Mouse (Mus musculus) limb, embryonic 14.5 days (tissue): ENCODE data around the gene Gon7. TPM values are rescaled to one million over a fixed set of nuclear protein-coding genes. Genes with fewer than 3 reads are reported as not detected.

Experiments used
- ATAC-seq: fragments of 200-750 bp; cut with Nextera tagmentation; 2 replicates; pipeline ENCODE4 v1.8.0; 2017; ENCODE audit warnings: low read depth, moderate number of reproducible peaks, moderate TSS enrichment; ENCODE audit not compliant: low FRiP score
- DNase-seq: peaks from one replicate; pipeline ENCODE4 v3.0.0-alpha.2; 2015; ENCODE audit warnings: low spot score
- H3K27ac ChIP-seq: fragments of 300-500 bp; sonication (generic); replicated peaks from 2 replicates; pipeline ENCODE4 v1.5.1; 2014; ENCODE audit warnings: low read depth, mild to moderate bottlenecking, low read length, moderate library complexity, mixed read lengths
- H3K27me3 ChIP-seq: fragments of 300-500 bp; sonication (generic); 2 replicates; pipeline ENCODE4 v1.6.1; 2014; ENCODE audit warnings: low read length, mixed read lengths; ENCODE audit not compliant: control insufficient read depth, insufficient read depth
- H3K36me3 ChIP-seq: fragments of 300-500 bp; sonication (generic); 2 replicates; pipeline ENCODE4 v1.6.1; 2014; ENCODE audit warnings: mild to moderate bottlenecking, low read length, moderate library complexity, mixed read lengths; ENCODE audit not compliant: control insufficient read depth, insufficient read depth
- H3K4me1 ChIP-seq: fragments of 300-500 bp; sonication (generic); 2 replicates; pipeline ENCODE4 v1.6.1; 2014; ENCODE audit warnings: antibody characterized with exemption, low read length, mixed read lengths; ENCODE audit not compliant: control insufficient read depth, insufficient read depth
- H3K4me2 ChIP-seq: fragments of 300-500 bp; sonication (generic); replicated peaks from 2 replicates; pipeline ENCODE4 v1.6.1; 2014; ENCODE audit warnings: low read depth, mild to moderate bottlenecking, low read length, moderate library complexity; ENCODE audit not compliant: severe bottlenecking
- H3K4me3 ChIP-seq: fragments of 300-500 bp; sonication (generic); replicated peaks from 2 replicates; pipeline ENCODE4 v1.5.1; 2014; ENCODE audit warnings: low read length
- H3K9ac ChIP-seq: fragments of 300-500 bp; sonication (generic); 2 replicates; pipeline ENCODE4 v1.6.1; 2014; ENCODE audit warnings: mild to moderate bottlenecking, low read depth, low read length, moderate library complexity; ENCODE audit not compliant: severe bottlenecking
- H3K9me3 ChIP-seq: fragments of 300-500 bp; sonication (generic); 2 replicates; pipeline ENCODE4 v1.6.1; 2016; ENCODE audit warnings: low read length; ENCODE audit not compliant: control insufficient read depth
- POLR2A ChIP-seq: fragments of 200-500 bp; IDR thresholded peaks from 2 replicates; pipeline ENCODE4 v1.8.0; 2012; ENCODE audit warnings: inconsistent platforms, mild to moderate bottlenecking, moderate library complexity, borderline replicate concordance; ENCODE audit not compliant: insufficient read depth, insufficient read length; ENCODE audit errors: extremely low read depth
- WGBS: fragments of 180-500 bp; shearing (Covaris S2); extraction: QIAGEN DNeasy Blood & Tissue Kit; methylation state at CpG from one replicate; pipeline ENCODE4 v1.1.7; 2014; 5-methylcytosine and 5-hydroxymethylcytosine counted together
- polyA plus RNA-seq, 2 experiments: library from polyadenylated mRNA; depleted of rRNA in 1 of 2; stranded (reverse) in 1 of 2; unstranded in 1 of 2; fragments of >200 nt; fragmentation: Nextera tagmentation in 1 of 2; extraction: Ambion mirVana in 1 of 2; gene quantifications; 2 replicates each; pipeline versions ENCODE4 v1.2.1 to v1.2.3; 2012 to 2014

Gon7 gene
- polyA plus RNA-seq, 2 experiments, result 16.9 to 17.7 TPM

- DNase-seq, result no peak
- H3K36me3 ChIP-seq, result peaks cover 48% of the 10 kb centered on the region
- H3K4me2 ChIP-seq, result no peak overlapping the region
- H3K4me1 ChIP-seq, result no peaks in the 10 kb centered on the region
- no peak overlapping the region for H3K9ac ChIP-seq
- no peak overlapping the region for H3K4me3 ChIP-seq
- no peaks in the 10 kb centered on the region for H3K9me3 ChIP-seq
- H3K27me3 ChIP-seq, result no peaks in the 10 kb centered on the region
- no peak for TF ChIP-seq POLR2A
- WGBS, result 85% methylated on average over 5 of the region's 5 CpGs
- no peak for ATAC-seq
- H3K27ac ChIP-seq, result no peak overlapping the region
Measured at GRCm38 (mm10) chr12:102782841-102783240, 25.2 kb upstream of the Gon7 start.

- no peak for TF ChIP-seq POLR2A
- Histone ChIP-seq H3K27me3 (no peaks in the 10 kb centered on the region), H3K9ac (no peak overlapping the region), H3K4me2 (no peak overlapping the region), H3K27ac (no peak overlapping the region), H3K36me3 (peaks cover 50% of the 10 kb centered on the region), H3K4me1 (no peaks in the 10 kb centered on the region), H3K4me3 (no peak overlapping the region), H3K9me3 (no peaks in the 10 kb centered on the region)
- WGBS, result 49% methylated on average over 3 of the region's 3 CpGs
- ATAC-seq, result no peak
- DNase-seq, result no peak
Measured at GRCm38 (mm10) chr12:102779452-102779851, 21.8 kb upstream of the Gon7 start.

- Histone ChIP-seq H3K9me3 (no peaks in the 10 kb centered on the region), H3K4me2 (no peak overlapping the region), H3K4me3 (no peak overlapping the region), H3K9ac (no peak overlapping the region), H3K27me3 (no peaks in the 10 kb centered on the region), H3K27ac (no peak overlapping the region), H3K36me3 (peaks cover 55% of the 10 kb centered on the region), H3K4me1 (no peaks in the 10 kb centered on the region)
- ATAC-seq (no peak), DNase-seq (no peak)
- 86% methylated on average over 5 of the region's 5 CpGs for WGBS
- no peak for TF ChIP-seq POLR2A
Measured at GRCm38 (mm10) chr12:102778151-102778550, 20.5 kb upstream of the Gon7 start.

GRCm38 (mm10) chr12:102776035-102776434, 18.4 kb upstream of the Gon7 start:
- Histone ChIP-seq H3K36me3 (peaks cover 71% of the 10 kb centered on the region), H3K4me2 (no peak overlapping the region), H3K4me3 (no peak overlapping the region), H3K27ac (no peak overlapping the region), H3K9ac (no peak overlapping the region), H3K27me3 (no peaks in the 10 kb centered on the region), H3K4me1 (no peaks in the 10 kb centered on the region), H3K9me3 (no peaks in the 10 kb centered on the region)
- DNase-seq (no peak), ATAC-seq (no peak)
- 93% methylated on average over 14 of the region's 14 CpGs for WGBS
- TF ChIP-seq POLR2A, result no peak

GRCm38 (mm10) chr12:102772676-102773075, 15.1 kb upstream of the Gon7 start:
- no peak for TF ChIP-seq POLR2A
- Histone ChIP-seq H3K4me1 (no peaks in the 10 kb centered on the region), H3K9ac (no peak overlapping the region), H3K4me2 (no peak overlapping the region), H3K36me3 (peaks cover 95% of the 10 kb centered on the region), H3K27ac (no peak overlapping the region), H3K9me3 (no peaks in the 10 kb centered on the region), H3K4me3 (no peak overlapping the region), H3K27me3 (no peaks in the 10 kb centered on the region)
- WGBS, result 90% methylated on average over 5 of the region's 5 CpGs
- DNase-seq (no peak), ATAC-seq (no peak)

GRCm38 (mm10) chr12:102771601-102772000, 14.0 kb upstream of the Gon7 start:
- no peak overlapping the region for H3K9ac ChIP-seq
- H3K4me3 ChIP-seq, result no peak overlapping the region
- no peak for ATAC-seq
- H3K36me3 ChIP-seq, result peaks cover 95% of the 10 kb centered on the region
- no peaks in the 10 kb centered on the region for H3K9me3 ChIP-seq
- no peak overlapping the region for H3K4me2 ChIP-seq
- 94% methylated on average over 8 of the region's 8 CpGs for WGBS
- DNase-seq, result no peak
- H3K27ac ChIP-seq, result no peak overlapping the region
- H3K27me3 ChIP-seq, result no peaks in the 10 kb centered on the region
- no peak for TF ChIP-seq POLR2A
- H3K4me1 ChIP-seq, result no peaks in the 10 kb centered on the region
